Mouse (Mus musculus): Measurements from ENCODE around the gene Syne1.

DNA sequence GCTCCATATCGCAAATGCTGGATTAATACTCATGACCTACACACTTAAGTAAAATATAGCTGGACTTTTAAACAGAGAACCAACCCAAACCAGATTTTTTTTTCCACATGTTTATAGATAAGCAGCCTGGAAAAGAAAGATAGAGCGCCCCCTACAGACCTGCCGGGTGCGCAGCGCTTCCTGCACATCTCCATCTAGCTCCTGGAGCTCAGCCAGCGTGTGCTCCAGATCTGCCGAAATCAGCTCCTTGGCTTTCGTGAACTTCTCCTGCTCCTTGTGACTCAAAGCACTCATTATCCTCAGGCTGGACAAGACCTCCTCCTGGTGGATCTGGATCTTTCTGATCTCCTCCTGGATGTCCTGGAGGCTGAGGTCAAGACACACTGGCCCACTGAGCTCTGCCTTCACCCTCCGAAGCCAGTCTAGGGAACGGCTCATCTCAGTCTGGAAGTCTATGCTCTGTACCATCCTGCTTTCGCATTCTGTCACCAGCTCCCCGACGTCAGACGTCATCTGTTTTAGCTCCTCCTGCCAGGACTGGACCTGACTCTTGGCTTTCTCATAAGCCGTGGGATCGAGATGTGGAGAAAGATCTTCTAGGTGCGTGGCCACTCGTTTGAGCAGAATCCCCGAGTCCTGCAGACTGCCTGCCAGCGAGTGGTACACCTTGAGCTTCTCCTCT lies 323.7 kb downstream of the Syne1 start:
- no peak for TF ChIP-seq POLR2A (IDR thresholded peaks at IDR 0.05; ENCODE audit: low read depth, low read length)
- TF ChIP-seq CTCF (IDR thresholded peaks at IDR 0.05; ENCODE audit: extremely low read depth, insufficient read depth, insufficient read length, insufficient replicate concordance) = peak; percentile 25; the same call in 1 of the 2 replicates
